ENCODE assay signal across 11 mouse cellular contexts in the genomic region with DNA sequence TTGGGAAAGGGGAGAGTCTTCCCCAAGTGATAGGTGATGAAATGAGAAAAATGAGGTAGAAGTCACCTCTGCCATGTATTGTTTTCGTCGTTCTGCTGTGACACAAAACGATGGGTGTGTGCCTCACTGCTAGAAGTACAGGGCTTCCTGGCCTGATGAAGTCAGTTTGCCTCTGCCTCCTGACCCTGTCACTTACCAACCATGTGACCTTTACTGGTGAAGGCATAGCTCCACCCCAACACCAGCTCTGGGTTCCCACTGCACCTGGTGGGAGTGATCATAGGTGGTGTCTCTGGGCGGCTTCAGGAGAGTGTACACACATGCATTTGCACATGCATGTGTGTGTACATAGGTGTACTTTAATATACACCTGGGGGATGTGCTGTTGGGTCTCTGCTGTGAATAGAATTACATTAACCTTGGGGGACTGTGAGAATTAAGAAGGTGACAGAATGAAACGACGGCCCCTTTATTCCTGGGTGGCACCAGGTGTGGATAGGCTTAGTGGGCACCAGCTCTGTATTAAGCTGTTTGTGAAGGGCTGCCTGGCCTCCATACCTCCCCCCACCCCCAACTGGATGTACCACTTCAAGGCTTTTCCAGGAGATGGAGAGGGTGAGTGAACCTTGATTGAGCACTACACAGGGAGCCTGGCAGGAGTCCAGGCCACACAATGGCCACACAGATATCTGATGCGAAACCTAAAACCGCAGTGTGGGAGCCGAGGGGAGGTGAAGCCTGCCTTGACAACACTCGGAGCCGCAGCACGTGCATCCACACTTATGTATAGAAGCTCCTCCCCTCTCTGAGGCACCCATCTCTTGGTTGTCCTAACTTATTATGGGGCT.
A peak's percentile ranks its signal among the peaks of the same experiment; 100 is the strongest.
DNase-seq lines count a peak whose midpoint lies in the region; ATAC-seq and TF ChIP-seq lines count a peak whose summit lies in the region.
"Had no signal": no experiment of that assay in that cellular context is flagged by ENCODE, and none has a peak within 500 bp of the region (broad histone marks: within the 10 kb centered on the region; RNA-seq: fewer than 3 reads in every experiment).

No protein-coding gene starts in this region.

- H3K9ac ChIP-seq in heart, embryonic 12.5 days = no peak overlapping the region
- no peak overlapping the region for H3K9ac ChIP-seq in heart, adult 2 months (ENCODE audit: low read depth, low read length)
- H3K9ac ChIP-seq in midbrain, embryonic 11.5 days (ENCODE audit: low read length) = no peak overlapping the region
- no peak overlapping the region for H3K9ac ChIP-seq in embryonic facial prominence, embryonic 14.5 days (ENCODE audit: low read depth, low read length)

- peaks cover 7% of the 10 kb centered on the region for H3K4me1 ChIP-seq in heart, embryonic 12.5 days (replicated peaks)
- no peaks in the 10 kb centered on the region for H3K4me1 ChIP-seq in heart, adult 2 months (ENCODE audit: control insufficient read depth, insufficient read depth, low read length)
- no peaks in the 10 kb centered on the region; the same call in 1 of the 2 replicates for H3K4me1 ChIP-seq in midbrain, embryonic 11.5 days (ENCODE audit: control insufficient read depth, insufficient read depth, low read length)
- H3K4me1 ChIP-seq in midbrain, embryonic 10.5 days = peaks cover 4% of the 10 kb centered on the region; the same call in 1 of the 2 replicates
- H3K4me1 ChIP-seq in embryonic facial prominence, embryonic 14.5 days (ENCODE audit: control insufficient read depth, insufficient read depth, low read length) = 0 out of 2 replicates have a peak, but pooled peaks cover 3% of the 10 kb centered on the region

- no peak overlapping the region for H3K27ac ChIP-seq in heart, embryonic 12.5 days (ENCODE audit: poor library complexity, severe bottlenecking)
- no peak overlapping the region for H3K27ac ChIP-seq in heart, adult 2 months
- H3K27ac ChIP-seq in midbrain, embryonic 11.5 days (ENCODE audit: low read depth, low read length) = no peak overlapping the region
- H3K27ac ChIP-seq in midbrain, embryonic 10.5 days (replicated peaks) = no peak overlapping the region
- H3K27ac ChIP-seq in embryonic facial prominence, embryonic 14.5 days (replicated peaks; ENCODE audit: low read depth, low read length) = no peak overlapping the region

- intact Hi-C loops in heart, adult 2 months (cut with DNase I) = no loop called here

- H3K4me2 ChIP-seq in heart, embryonic 12.5 days = peak overlapping the region; percentile 25; the same call in 1 of the 2 replicates
- no peak overlapping the region for H3K4me2 ChIP-seq in midbrain, embryonic 11.5 days
- no peak overlapping the region for H3K4me2 ChIP-seq in embryonic facial prominence, embryonic 14.5 days (ENCODE audit: low read depth, low read length)

- no peak overlapping the region for H3K4me3 ChIP-seq in heart, embryonic 12.5 days
- H3K4me3 ChIP-seq in heart, adult 2 months = no peak overlapping the region
- H3K4me3 ChIP-seq in midbrain, embryonic 11.5 days (ENCODE audit: low read depth, low read length) = no peak overlapping the region
- H3K4me3 ChIP-seq in midbrain, embryonic 10.5 days = no peak overlapping the region
- no peak overlapping the region for H3K4me3 ChIP-seq in embryonic facial prominence, embryonic 14.5 days (ENCODE audit: low read depth, low read length)

- 0 out of 2 replicates have a peak, but pooled peaks have one; percentile 22 for ATAC-seq in heart, embryonic 12.5 days (ENCODE audit: insufficient number of reproducible peaks, low FRiP score)
- ATAC-seq in midbrain, embryonic 11.5 days (ENCODE audit: low FRiP score) = peak; percentile 54; the same call in 1 of the 2 replicates
- peak; percentile 93 for ATAC-seq in embryonic facial prominence, embryonic 14.5 days (ENCODE audit: low read depth)
- ATAC-seq in megakaryocyte progenitor cell, adult 5-6 weeks (replicated peaks; ENCODE audit: poor library complexity) = 0 out of 2 replicates have a peak, but pooled peaks have one; percentile 20
- ATAC-seq in granulocyte monocyte progenitor cell, adult 5-6 weeks (replicated peaks; ENCODE audit: poor library complexity, severe bottlenecking) = no peak

- H3K79me2 ChIP-seq in heart, adult 2 months (replicated peaks; ENCODE audit: control insufficient read depth, insufficient read depth, low read length) = no peaks in the 10 kb centered on the region

- no peaks in the 10 kb centered on the region for H3K27me3 ChIP-seq in heart, embryonic 12.5 days (replicated peaks)
- no peaks in the 10 kb centered on the region for H3K27me3 ChIP-seq in heart, adult 2 months (ENCODE audit: control insufficient read depth, insufficient read depth, low read length)
- H3K27me3 ChIP-seq in midbrain, embryonic 11.5 days (ENCODE audit: control insufficient read depth, insufficient read depth, low read length) = no peaks in the 10 kb centered on the region
- no peaks in the 10 kb centered on the region for H3K27me3 ChIP-seq in midbrain, embryonic 10.5 days (ENCODE audit: low read depth, poor library complexity, severe bottlenecking)
- no peaks in the 10 kb centered on the region for H3K27me3 ChIP-seq in embryonic facial prominence, embryonic 14.5 days (replicated peaks; ENCODE audit: control insufficient read depth, insufficient read depth, low read length)

- TF ChIP-seq CTCF in heart, adult 2 months (IDR thresholded peaks at IDR 0.05) = no peak

- H3K36me3 ChIP-seq in heart, embryonic 12.5 days = no peaks in the 10 kb centered on the region
- no peaks in the 10 kb centered on the region for H3K36me3 ChIP-seq in heart, adult 2 months (ENCODE audit: control insufficient read depth, insufficient read depth, low read length)
- H3K36me3 ChIP-seq in midbrain, embryonic 11.5 days (ENCODE audit: control insufficient read depth, insufficient read depth, low read length) = no peaks in the 10 kb centered on the region
- no peaks in the 10 kb centered on the region for H3K36me3 ChIP-seq in midbrain, embryonic 10.5 days
- H3K36me3 ChIP-seq in embryonic facial prominence, embryonic 14.5 days (ENCODE audit: control insufficient read depth, insufficient read depth, low read length) = no peaks in the 10 kb centered on the region
- H3K36me3 ChIP-seq: G1E had no signal

- 51% methylated on average over 12 of the region's 12 CpGs for WGBS in heart, embryonic 12.5 days
- 58% methylated on average over 12 of the region's 12 CpGs for WGBS in heart, adult 2 months
- WGBS in midbrain, embryonic 11.5 days = 54% methylated on average over 12 of the region's 12 CpGs
- 62% methylated on average over 12 of the region's 12 CpGs for whole genome bisulfite sequencing in midbrain, embryonic 10.5 days
- 41% methylated on average over 12 of the region's 12 CpGs for WGBS in embryonic facial prominence, embryonic 14.5 days

- H3K9me3 ChIP-seq in heart, embryonic 12.5 days (replicated peaks) = 0 out of 2 replicates have a peak, but pooled peaks cover 4% of the 10 kb centered on the region
- no peaks in the 10 kb centered on the region for H3K9me3 ChIP-seq in midbrain, embryonic 11.5 days (ENCODE audit: control insufficient read depth, low read length)
- no peaks in the 10 kb centered on the region for H3K9me3 ChIP-seq in midbrain, embryonic 10.5 days (replicated peaks)
- H3K9me3 ChIP-seq in embryonic facial prominence, embryonic 14.5 days (ENCODE audit: control insufficient read depth, low read length) = no peaks in the 10 kb centered on the region

- TF ChIP-seq EP300 in heart, adult 2 months (IDR thresholded peaks at IDR 0.05; ENCODE audit: insufficient read depth, low read depth, low read length) = no peak

- no peak for DNase-seq in heart, adult 2 months
- peak; percentile 6 for DNase-seq in midbrain, embryonic 11.5 days (ENCODE audit: low spot score, missing footprints)
- DNase-seq in midbrain, embryonic 10.5 days (ENCODE audit: low spot score) = no peak
- peak; percentile 87 for DNase-seq in embryonic facial prominence, embryonic 14.5 days (ENCODE audit: low spot score)
- no peak for DNase-seq in spleen, postnatal 36 days (ENCODE audit: low spot score in 2 of 2)
- DNase-seq: gastrocnemius, postnatal 36 days; spleen, adult 18-20 months had no signal

- TF ChIP-seq POLR2A in heart, adult 2 months (IDR thresholded peaks at IDR 0.05; ENCODE audit: insufficient read depth, low read depth, low read length) = no peak

Comparison
In these comparisons a context has a peak if more than half of its experiments do, and no peak if none do; other contexts are left out.
1. DNase-seq: peak in midbrain, embryonic 11.5 days (single experiment) and embryonic facial prominence, embryonic 14.5 days (single experiment); none in heart, adult 2 months (0 of 2), midbrain, embryonic 10.5 days (single experiment) and spleen, postnatal 36 days (0 of 2).